Comparison of ENCODE assay signal across 24 mouse cellular contexts in the genomic region with DNA sequence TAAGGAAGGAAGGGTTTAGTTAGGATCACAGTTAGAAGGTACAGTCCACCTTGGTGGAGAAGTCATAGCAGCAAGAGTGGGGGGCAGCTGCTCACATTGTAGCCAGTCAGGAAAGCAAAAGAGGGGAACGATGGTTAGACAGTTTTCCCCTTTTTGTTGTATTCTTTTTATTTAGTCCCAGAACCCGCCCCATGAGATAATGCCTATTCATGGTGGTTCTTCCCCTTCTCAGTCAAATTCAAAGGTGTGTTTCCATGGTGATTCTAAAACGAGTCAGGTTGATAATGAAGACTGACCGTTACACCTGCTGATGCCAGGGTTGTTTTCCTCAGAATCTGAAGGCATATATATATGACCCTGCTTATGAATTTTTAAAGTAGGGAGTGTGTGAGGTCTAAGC. TPM values are rescaled to one million over a fixed set of nuclear protein-coding genes. Genes with fewer than 3 reads are reported as not detected.
DNase-seq lines count a peak whose midpoint lies in the region; ATAC-seq and TF ChIP-seq lines count a peak whose summit lies in the region.
"Had no signal": no experiment of that assay in that cellular context is flagged by ENCODE, and none has a peak within 500 bp of the region (broad histone marks: within the 10 kb centered on the region; RNA-seq: fewer than 3 reads in every experiment).

No protein-coding gene starts in this region.

- no peak for TF ChIP-seq POLR2A in CH12.LX (IDR thresholded peaks at IDR 0.05; ENCODE audit: low read depth, low read length)

- intact Hi-C loops in heart, postnatal 25 days (cut with DNase I) = no loop called here
- intact Hi-C loops in gastrocnemius, postnatal 14 days (cut with DNase I; ENCODE audit: low total_unique reads) = no loop called here
- intact Hi-C loops in left cerebral cortex, postnatal 36 days (cut with DNase I) = no loop called here

- H3K27ac ChIP-seq in midbrain, embryonic 11.5 days (ENCODE audit: low read depth, low read length) = no peak overlapping the region
- no peak overlapping the region for H3K27ac ChIP-seq in midbrain, embryonic 13.5 days
- H3K27ac ChIP-seq in CH12.LX (ENCODE audit: insufficient read depth, low read depth) = peak overlapping the region; percentile 84

- peak; percentile 5 for DNase-seq in heart, adult 11 months
- DNase-seq in heart, postnatal 25 days (ENCODE audit: low spot score) = no peak
- peak; percentile 49 for DNase-seq in midbrain, embryonic 11.5 days (ENCODE audit: low spot score, missing footprints)
- DNase-seq in CH12.LX (ENCODE audit: extremely low read depth) = peak; percentile 74
- peak; percentile 7 for DNase-seq in R1 (ENCODE audit: low read depth, low spot score)
- DNase-seq in gastrocnemius, postnatal 14 days = no peak
- no peak for DNase-seq in left cerebral cortex, postnatal 36 days (ENCODE audit: low spot score in 2 of 2)
- DNase-seq: adrenal gland, adult 2 months; adrenal gland, adult 8-10 months; adrenal gland, postnatal 10 days; adrenal gland, postnatal 14 days; adrenal gland, postnatal 25 days; adrenal gland, postnatal 36 days; B cell, adult 2 months; cerebellum, adult 11 months; cerebellum, adult 11-12 months; cerebellum, adult 18-20 months; cerebellum, adult 2 months had no signal

- no peak for TF ChIP-seq CTCF in CH12.LX (conservative IDR thresholded peaks at IDR 0.05 in 1 of 2, IDR thresholded peaks at IDR 0.05 in 1 of 2; ENCODE audit: low read depth in 2 of 2, low read length in 2 of 2)

- H3K4me1 ChIP-seq in midbrain, embryonic 11.5 days (ENCODE audit: control insufficient read depth, insufficient read depth, low read length) = no peaks in the 10 kb centered on the region
- peaks cover 5% of the 10 kb centered on the region; the same call in 1 of the 2 replicates for H3K4me1 ChIP-seq in midbrain, embryonic 13.5 days (replicated peaks)
- H3K4me1 ChIP-seq in CH12.LX (ENCODE audit: control insufficient read depth in 1 of 2, insufficient read depth in 2 of 2) = peaks cover 46 to 90% of the 10 kb centered on the region in 2 experiments

- TF ChIP-seq EP300 in CH12.LX (IDR thresholded peaks at IDR 0.05; ENCODE audit: low read length) = no peak

- H3K36me3 ChIP-seq in midbrain, embryonic 11.5 days (ENCODE audit: control insufficient read depth, insufficient read depth, low read length) = no peaks in the 10 kb centered on the region
- no peaks in the 10 kb centered on the region for H3K36me3 ChIP-seq in midbrain, embryonic 13.5 days
- no peaks in the 10 kb centered on the region for H3K36me3 ChIP-seq in CH12.LX (replicated peaks in 1 of 2; ENCODE audit: control insufficient read depth in 1 of 2, insufficient read depth in 1 of 2, low read length in 1 of 2)
- H3K36me3 ChIP-seq: G1E had no signal

- no peak overlapping the region for H3K9ac ChIP-seq in midbrain, embryonic 11.5 days (ENCODE audit: low read length)
- H3K9ac ChIP-seq in midbrain, embryonic 13.5 days (replicated peaks) = no peak overlapping the region
- H3K9ac ChIP-seq in CH12.LX (ENCODE audit: insufficient read depth, low read depth) = no peak overlapping the region; the same call in 1 of the 2 replicates

- H3K9me3 ChIP-seq in midbrain, embryonic 11.5 days (ENCODE audit: control insufficient read depth, low read length) = no peaks in the 10 kb centered on the region
- no peaks in the 10 kb centered on the region for H3K9me3 ChIP-seq in midbrain, embryonic 13.5 days
- peaks cover 13% of the 10 kb centered on the region for H3K9me3 ChIP-seq in CH12.LX (replicated peaks; ENCODE audit: low read length)

- no peaks in the 10 kb centered on the region for H3K79me2 ChIP-seq in CH12.LX (replicated peaks; ENCODE audit: control insufficient read depth, extremely low read depth, insufficient read depth, poor library complexity, severe bottlenecking)

- WGBS in midbrain, embryonic 11.5 days = 61% methylated on average over 4 of the region's 4 CpGs
- 45% methylated on average over 4 of the region's 4 CpGs for WGBS in midbrain, embryonic 13.5 days

- no peak for TF ChIP-seq RAD21 in CH12.LX (IDR thresholded peaks at IDR 0.05; ENCODE audit: low read depth, low read length)

- dilution Hi-C loops in CH12.LX (cut with MboI; ENCODE audit: extremely low pct_ligation_motif_present, extremely low pct_unique_long_range_greater_than_20kb, low sequenced_read_pairs) = no loop called here

- in situ Hi-C loops in CH12.LX (cut with MboI; ENCODE audit: low pct_ligation_motif_present, low pct_unique_long_range_greater_than_20kb, low sequenced_read_pairs) = no loop called here

- H3K27me3 ChIP-seq in midbrain, embryonic 11.5 days (ENCODE audit: control insufficient read depth, insufficient read depth, low read length) = no peaks in the 10 kb centered on the region
- H3K27me3 ChIP-seq in midbrain, embryonic 13.5 days = no peaks in the 10 kb centered on the region
- no peaks in the 10 kb centered on the region for H3K27me3 ChIP-seq in CH12.LX (replicated peaks)

- no peak overlapping the region for H3K4me3 ChIP-seq in midbrain, embryonic 11.5 days (ENCODE audit: low read depth, low read length)
- no peak overlapping the region for H3K4me3 ChIP-seq in midbrain, embryonic 13.5 days (replicated peaks)
- H3K4me3 ChIP-seq in CH12.LX (replicated peaks in 1 of 3; ENCODE audit: low read depth in 2 of 3, low read length in 2 of 3, poor library complexity in 1 of 3) = no peak overlapping the region

- ATAC-seq in midbrain, embryonic 11.5 days (ENCODE audit: low FRiP score) = no peak
- ATAC-seq in midbrain, embryonic 13.5 days = no peak
- ATAC-seq: activated CD4-positive, CD25-positive, alpha-beta regulatory T cell, adult 4 months; CD4-positive, CD25-positive, alpha-beta regulatory T cell, adult 4 months; Patski had no signal

- no peak overlapping the region for H3K4me2 ChIP-seq in midbrain, embryonic 11.5 days
- no peak overlapping the region for H3K4me2 ChIP-seq in midbrain, embryonic 13.5 days (replicated peaks)
- H3K4me2 ChIP-seq in CH12.LX (ENCODE audit: insufficient read depth, low read depth, poor library complexity, severe bottlenecking) = no peak overlapping the region

TF ChIP-seq in CH12.LX, 34 proteins besides CTCF, POLR2A, EP300 and RAD21:
- TF ChIP-seq MAX (IDR thresholded peaks at IDR 0.05; ENCODE audit: low read length) (no peak), TBP (conservative IDR thresholded peaks at IDR 0.05; ENCODE audit: low read depth, low read length) (0 out of 2 replicates have a peak, but pooled peaks have one; percentile 5), NRF1 (IDR thresholded peaks at IDR 0.05; ENCODE audit: low read depth, low read length) (no peak), ZC3H11A (IDR thresholded peaks at IDR 0.05; ENCODE audit: low read depth, low read length) (no peak), PAX5 (IDR thresholded peaks at IDR 0.05; ENCODE audit: low read length) (no peak), ZNF384 (IDR thresholded peaks at IDR 0.05; ENCODE audit: low read depth, low read length) (no peak), UBTF (IDR thresholded peaks at IDR 0.05; ENCODE audit: low read depth, low read length) (no peak), MEF2A (IDR thresholded peaks at IDR 0.05; ENCODE audit: borderline replicate concordance, low read depth, low read length) (peak; percentile 51; the same call in 1 of the 2 replicates), E2F4 (IDR thresholded peaks at IDR 0.05; ENCODE audit: insufficient replicate concordance, low read depth, low read length) (no peak), ETS1 (conservative IDR thresholded peaks at IDR 0.05; ENCODE audit: low read depth, low read length) (no peak), JUN (IDR thresholded peaks at IDR 0.05; ENCODE audit: insufficient read depth, low read depth, low read length) (peak; percentile 28; the same call in 1 of the 2 replicates), SIN3A (IDR thresholded peaks at IDR 0.05; ENCODE audit: low read length) (no peak), MAFK (IDR thresholded peaks at IDR 0.05; ENCODE audit: insufficient replicate concordance, low read length) (no peak), POLR2AphosphoS2 (IDR thresholded peaks at IDR 0.05; ENCODE audit: low read depth, low read length) (no peak), BHLHE40 (IDR thresholded peaks at IDR 0.05; ENCODE audit: low read depth, low read length) (no peak), SMC3 (IDR thresholded peaks at IDR 0.05; ENCODE audit: low read depth, low read length) (no peak)

RNA-seq across cellular contexts. Expression of a gene that starts 29.7 kb away (rescaled TPM):
- total RNA-seq in heart, postnatal 25 days (2021) = 1 to 10 TPM; 7.2 to 8.6 TPM
- 4.2 and 5.2 TPM in 2 replicates for polyA plus RNA-seq in midbrain, embryonic 11.5 days (2014; fragmentation: Nextera tagmentation; extraction: Ambion mirVana)
- 11.3 and 12.6 TPM in 2 replicates for polyA plus RNA-seq in midbrain, embryonic 13.5 days (2015; fragmentation: Nextera tagmentation; extraction: Ambion mirVana)
- total RNA-seq in CH12.LX (2012; rRNA removed) (7.4 and 12.4 TPM in 2 replicates), CH12.LX (2014; rRNA removed) (1.8 and 2.0 TPM in 2 replicates)
- polyA plus RNA-seq in CH12.LX (2012; ENCODE audit: insufficient read length, low read depth) = 4.5 and 5.2 TPM in 2 replicates
- total RNA-seq in gastrocnemius, postnatal 14 days (2021) = 1 to 10 TPM; 2.8 to 5.5 TPM
- total RNA-seq in left cerebral cortex, postnatal 36 days (2021) = 10 to 100 TPM; 49.8 to 69.8 TPM
- total RNA-seq: MEL had no signal
- polyA plus RNA-seq: G1E had no signal

Comparison
In these comparisons a context has a peak if more than half of its experiments do, and no peak if none do; other contexts are left out.
1. DNase-seq: peak in heart, adult 11 months (single experiment), midbrain, embryonic 11.5 days (single experiment), CH12.LX (single experiment) and R1 (single experiment); none in heart, postnatal 25 days (single experiment), gastrocnemius, postnatal 14 days (single experiment) and left cerebral cortex, postnatal 36 days (0 of 2).